Mouse (Mus musculus): ENCODE data around the gene Wdr38.

- TF ChIP-seq CTCF (IDR thresholded peaks at IDR 0.05; ENCODE audit: control insufficient read depth, insufficient read depth, insufficient replicate concordance, low read depth, low read length) (no peak), POLR2A (IDR thresholded peaks at IDR 0.05; ENCODE audit: control insufficient read depth, low read depth, low read length) (no peak)
These were observed 7.1 kb downstream of the Wdr38 start for GRCm38 (mm10) chr2:39004372-39004771.
